Mouse (Mus musculus) cerebellum, adult 18-20 months (tissue): ENCODE results near the gene Rnf103.
"Not testable (repeated sequence)": the region's sequence is repeated elsewhere in the genome, so short reads cannot be mapped to it uniquely, and the experiment has no call there.

ENCODE experiments used
- DNase-seq, 2 experiments: peaks; one replicate each; pipeline ENCODE4 v3.0.0; 2021

Rnf103 gene

GRCm38 (mm10) chr6:71493675-71494340 is at the start of gene Rnf103:
Rnf103 (plus strand) TSS chr6:71493894.
- DNase-seq: peak; percentile 90 to 93

GRCm38 (mm10) chr6:71444756-71445155 is 48.9 kb upstream of the Rnf103 start:
- DNase-seq: no peak

- DNase-seq: no peak
These were observed 48.1 kb upstream of the Rnf103 start for GRCm38 (mm10) chr6:71445560-71445959.

- no peak for DNase-seq
These were observed 40.9 kb upstream of the Rnf103 start for GRCm38 (mm10) chr6:71452792-71453191.

GRCm38 (mm10) chr6:71453983-71454739 is 39.5 kb upstream of the Rnf103 start:
- not testable (repeated sequence) for DNase-seq

- DNase-seq: no peak
These were observed 35.6 kb upstream of the Rnf103 start for GRCm38 (mm10) chr6:71457956-71458608.

- no peak for DNase-seq
These were observed 28.5 kb upstream of the Rnf103 start for GRCm38 (mm10) chr6:71465146-71465545.

- no peak for DNase-seq
These were observed 25.9 kb upstream of the Rnf103 start for GRCm38 (mm10) chr6:71467766-71468165.

- no peak for DNase-seq
These were observed 24.4 kb upstream of the Rnf103 start for GRCm38 (mm10) chr6:71469291-71469690.

- no peak for DNase-seq
These were observed 21.7 kb upstream of the Rnf103 start for GRCm38 (mm10) chr6:71471830-71472520.

GRCm38 (mm10) chr6:71472786-71473185 is 20.9 kb upstream of the Rnf103 start:
- DNase-seq: no peak

GRCm38 (mm10) chr6:71475604-71476003 is 18.1 kb upstream of the Rnf103 start:
- no peak for DNase-seq

GRCm38 (mm10) chr6:71476783-71477182 is 16.9 kb upstream of the Rnf103 start:
- DNase-seq: no peak

- DNase-seq: not testable (repeated sequence)
These were observed 14.7 kb upstream of the Rnf103 start for GRCm38 (mm10) chr6:71478816-71479568.

- not testable (repeated sequence) for DNase-seq
These were observed 14.1 kb upstream of the Rnf103 start for GRCm38 (mm10) chr6:71479588-71479987.

GRCm38 (mm10) chr6:71480136-71480535 is 13.6 kb upstream of the Rnf103 start:
- no peak for DNase-seq

- DNase-seq: no peak
These were observed 12.6 kb upstream of the Rnf103 start for GRCm38 (mm10) chr6:71481136-71481535.

- DNase-seq: no peak
These were observed 8.4 kb upstream of the Rnf103 start for GRCm38 (mm10) chr6:71485246-71485645.

- DNase-seq: no peak
These were observed 7.5 kb upstream of the Rnf103 start for GRCm38 (mm10) chr6:71486226-71486625.

- DNase-seq: no peak
These were observed 6.8 kb upstream of the Rnf103 start for GRCm38 (mm10) chr6:71486867-71487266.

GRCm38 (mm10) chr6:71487966-71488365 is 5.7 kb upstream of the Rnf103 start:
- DNase-seq: no peak

- no peak for DNase-seq
These were observed 1.6 kb upstream of the Rnf103 start for GRCm38 (mm10) chr6:71492136-71492535.
